Mouse (Mus musculus): ENCODE measurements around the gene Fam118b. TPM values are rescaled to one million over a fixed set of nuclear protein-coding genes. Genes with fewer than 3 reads are reported as not detected.

The Fam118b gene
- polyA plus RNA-seq, 1 experiment, result 19.8 TPM

GRCm38 (mm10) chr9:35183359-35183758 is 84.2 kb downstream of the Fam118b start:
- TF ChIP-seq MYOG (IDR thresholded peaks at IDR 0.05; ENCODE audit: control insufficient read depth, extremely low read depth, insufficient read length) (no peak), MYOD1 (IDR thresholded peaks at IDR 0.05; ENCODE audit: control insufficient read depth, insufficient read length, low read depth) (no peak), USF1 (IDR thresholded peaks at IDR 0.05; ENCODE audit: low read depth) (no peak), CTCF (IDR thresholded peaks at IDR 0.05; ENCODE audit: control insufficient read depth, insufficient read depth, insufficient read length) (no peak), CEBPB (IDR thresholded peaks at IDR 0.05; ENCODE audit: low read depth) (no peak), MAX (IDR thresholded peaks at IDR 0.05) (no peak), FOSL1 (IDR thresholded peaks at IDR 0.05; ENCODE audit: insufficient read depth, low read length, poor library complexity, severe bottlenecking) (no peak)
- H3K4me3 ChIP-seq (ENCODE audit: insufficient read depth, poor library complexity, severe bottlenecking), result no peak overlapping the region
- peaks cover 8% of the 10 kb centered on the region for H3K36me3 ChIP-seq (ENCODE audit: control insufficient read depth, insufficient read depth)
- H3K79me3 ChIP-seq (ENCODE audit: low read depth), result no peaks in the 10 kb centered on the region
- no peaks in the 10 kb centered on the region for H3K27me3 ChIP-seq (ENCODE audit: control insufficient read depth, insufficient read depth, insufficient read length)
- H3ac ChIP-seq (ENCODE audit: control insufficient read depth, insufficient read length, low read depth), result no peak overlapping the region
- no peaks in the 10 kb centered on the region for H3K79me2 ChIP-seq (ENCODE audit: control insufficient read depth, insufficient read depth)

GRCm38 (mm10) chr9:35182832-35183231 is 84.8 kb downstream of the Fam118b start:
- H3K79me3 ChIP-seq (ENCODE audit: low read depth), result no peaks in the 10 kb centered on the region
- H3K4me3 ChIP-seq (ENCODE audit: insufficient read depth, poor library complexity, severe bottlenecking), result no peak overlapping the region
- H3K36me3 ChIP-seq (ENCODE audit: control insufficient read depth, insufficient read depth), result peaks cover 8% of the 10 kb centered on the region
- no peak overlapping the region for H3ac ChIP-seq (ENCODE audit: control insufficient read depth, insufficient read length, low read depth)
- no peaks in the 10 kb centered on the region for H3K27me3 ChIP-seq (ENCODE audit: control insufficient read depth, insufficient read depth, insufficient read length)
- no peak for TF ChIP-seq CTCF (IDR thresholded peaks at IDR 0.05; ENCODE audit: control insufficient read depth, insufficient read depth, insufficient read length)
- TF ChIP-seq FOSL1 (IDR thresholded peaks at IDR 0.05; ENCODE audit: insufficient read depth, low read length, poor library complexity, severe bottlenecking), result no peak
- no peak for TF ChIP-seq MAX (IDR thresholded peaks at IDR 0.05)
- TF ChIP-seq MYOD1 (IDR thresholded peaks at IDR 0.05; ENCODE audit: control insufficient read depth, insufficient read length, low read depth), result no peak
- no peak for TF ChIP-seq USF1 (IDR thresholded peaks at IDR 0.05; ENCODE audit: low read depth)
- no peak for TF ChIP-seq CEBPB (IDR thresholded peaks at IDR 0.05; ENCODE audit: low read depth)
- TF ChIP-seq MYOG (IDR thresholded peaks at IDR 0.05; ENCODE audit: control insufficient read depth, extremely low read depth, insufficient read length), result no peak
- H3K79me2 ChIP-seq (ENCODE audit: control insufficient read depth, insufficient read depth), result no peaks in the 10 kb centered on the region

GRCm38 (mm10) chr9:35176124-35176659 is 91.4 kb downstream of the Fam118b start:
- H3ac ChIP-seq (ENCODE audit: control insufficient read depth, insufficient read length, low read depth), result no peak overlapping the region
- peak; percentile 14 for TF ChIP-seq MYOD1 (IDR thresholded peaks at IDR 0.05; ENCODE audit: control insufficient read depth, insufficient read length, low read depth)
- TF ChIP-seq USF1 (IDR thresholded peaks at IDR 0.05; ENCODE audit: low read depth), result no peak
- H3K4me3 ChIP-seq (ENCODE audit: insufficient read depth, poor library complexity, severe bottlenecking), result peak overlapping the region; percentile 53
- no peaks in the 10 kb centered on the region for H3K27me3 ChIP-seq (ENCODE audit: control insufficient read depth, insufficient read depth, insufficient read length)
- H3K79me3 ChIP-seq (ENCODE audit: low read depth), result peaks cover 8% of the 10 kb centered on the region
- H3K36me3 ChIP-seq (ENCODE audit: control insufficient read depth, insufficient read depth), result no peaks in the 10 kb centered on the region
- H3K79me2 ChIP-seq (ENCODE audit: control insufficient read depth, insufficient read depth), result peaks cover 25% of the 10 kb centered on the region

GRCm38 (mm10) chr9:35175251-35176123 is 92.1 kb downstream of the Fam118b start, which contains the start of gene Dcps:
Gene Dcps (minus strand): TSS chr9:35176061.
- TF ChIP-seq CTCF (IDR thresholded peaks at IDR 0.05; ENCODE audit: control insufficient read depth, insufficient read depth, insufficient read length) (no peak), MYOG (IDR thresholded peaks at IDR 0.05; ENCODE audit: control insufficient read depth, extremely low read depth, insufficient read length) (no peak), USF1 (IDR thresholded peaks at IDR 0.05; ENCODE audit: low read depth) (peak; percentile 16)
- peaks cover 25% of the 10 kb centered on the region for H3K79me2 ChIP-seq (ENCODE audit: control insufficient read depth, insufficient read depth)

GRCm38 (mm10) chr9:35173331-35173730 is 94.3 kb downstream of the Fam118b start:
- Histone ChIP-seq H3K79me3 (ENCODE audit: low read depth) (peaks cover 8% of the 10 kb centered on the region), H3ac (ENCODE audit: control insufficient read depth, insufficient read length, low read depth) (no peak overlapping the region), H3K79me2 (ENCODE audit: control insufficient read depth, insufficient read depth) (peaks cover 25% of the 10 kb centered on the region), H3K27me3 (ENCODE audit: control insufficient read depth, insufficient read depth, insufficient read length) (no peaks in the 10 kb centered on the region), H3K4me3 (ENCODE audit: insufficient read depth, poor library complexity, severe bottlenecking) (no peak overlapping the region), H3K36me3 (ENCODE audit: control insufficient read depth, insufficient read depth) (no peaks in the 10 kb centered on the region)
- TF ChIP-seq MAX (IDR thresholded peaks at IDR 0.05), result no peak
- TF ChIP-seq FOSL1 (IDR thresholded peaks at IDR 0.05; ENCODE audit: insufficient read depth, low read length, poor library complexity, severe bottlenecking), result no peak
- TF ChIP-seq CTCF (IDR thresholded peaks at IDR 0.05; ENCODE audit: control insufficient read depth, insufficient read depth, insufficient read length), result no peak
- TF ChIP-seq MYOD1 (IDR thresholded peaks at IDR 0.05; ENCODE audit: control insufficient read depth, insufficient read length, low read depth), result no peak
- TF ChIP-seq CEBPB (IDR thresholded peaks at IDR 0.05; ENCODE audit: low read depth), result no peak
- no peak for TF ChIP-seq MYOG (IDR thresholded peaks at IDR 0.05; ENCODE audit: control insufficient read depth, extremely low read depth, insufficient read length)
- TF ChIP-seq USF1 (IDR thresholded peaks at IDR 0.05; ENCODE audit: low read depth), result no peak

More at GRCm38 (mm10) chr9:35175251-35176123, 92.1 kb downstream of the Fam118b start, which contains the start of gene Dcps:
- Histone ChIP-seq H3K4me3 (ENCODE audit: insufficient read depth, poor library complexity, severe bottlenecking) (peak within 1 kb of the TSS; percentile 53), H3K79me3 (ENCODE audit: low read depth) (peaks cover 8% of the 10 kb centered on the region), H3K36me3 (ENCODE audit: control insufficient read depth, insufficient read depth) (no peaks in the 10 kb centered on the region), H3ac (ENCODE audit: control insufficient read depth, insufficient read length, low read depth) (peak within 1 kb of the TSS; percentile 78), H3K27me3 (ENCODE audit: control insufficient read depth, insufficient read depth, insufficient read length) (no peaks in the 10 kb centered on the region)

All from C2C12 (cell line).